Mouse (Mus musculus): ENCODE results near the gene Cdc42bpb. TPM values are rescaled to one million over a fixed set of nuclear protein-coding genes. Genes with fewer than 3 reads are reported as not detected.

Cdc42bpb gene
- polyA plus RNA-seq, 1 experiment from 2014 or later, result 40.0 TPM

DNA sequence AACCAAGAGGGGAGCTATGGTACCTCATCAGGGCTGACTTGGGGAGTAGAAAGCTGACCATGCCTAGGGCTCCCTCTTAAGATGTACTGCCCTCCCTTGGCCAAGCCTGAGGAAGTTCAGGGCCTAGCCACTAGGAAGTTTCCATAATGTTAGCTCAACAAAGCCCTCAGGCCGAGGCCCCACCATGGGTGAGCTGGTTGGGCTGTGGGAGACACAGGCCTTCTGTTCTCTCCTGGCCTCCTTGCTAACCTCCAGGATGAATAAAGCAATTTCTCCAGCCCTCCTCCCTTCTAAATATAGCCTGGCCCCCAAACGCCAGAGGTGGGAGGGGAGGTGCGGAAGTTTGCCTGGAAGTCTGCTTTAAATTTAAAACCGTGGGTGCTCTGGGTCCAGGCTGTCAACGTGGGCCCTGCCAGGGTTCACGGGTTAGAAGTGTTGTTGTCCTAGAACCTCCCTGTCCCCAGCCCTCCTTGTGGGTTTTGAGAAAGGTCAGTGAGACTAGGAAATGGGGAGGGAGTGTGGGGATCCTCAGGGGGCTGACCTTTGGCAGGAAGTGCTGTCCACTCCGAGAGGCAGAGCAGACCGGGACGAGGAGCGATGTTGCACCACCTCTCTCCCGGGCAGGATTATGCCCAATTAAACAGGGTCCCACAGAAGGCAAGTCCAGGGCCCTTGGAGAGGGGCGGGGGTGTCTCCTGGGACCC lies 35.2 kb upstream of the Cdc42bpb start:
- no peaks in the 10 kb centered on the region for H3K36me3 ChIP-seq
- peak overlapping the region; percentile 66 for H3K4me2 ChIP-seq
- no peaks in the 10 kb centered on the region for H3K9me3 ChIP-seq (replicated peaks)
- H3K27ac ChIP-seq, result peak overlapping the region; percentile 77
- peak overlapping the region; percentile 42 for H3K9ac ChIP-seq
- H3K4me3 ChIP-seq (replicated peaks), result peak overlapping the region; percentile 37
- peaks cover 12% of the 10 kb centered on the region for H3K27me3 ChIP-seq
- 14% methylated on average over 12 of the region's 12 CpGs for WGBS
- peak; percentile 31 for ATAC-seq (replicated peaks; ENCODE audit: low FRiP score)
- peaks cover 37% of the 10 kb centered on the region for H3K4me1 ChIP-seq

DNA sequence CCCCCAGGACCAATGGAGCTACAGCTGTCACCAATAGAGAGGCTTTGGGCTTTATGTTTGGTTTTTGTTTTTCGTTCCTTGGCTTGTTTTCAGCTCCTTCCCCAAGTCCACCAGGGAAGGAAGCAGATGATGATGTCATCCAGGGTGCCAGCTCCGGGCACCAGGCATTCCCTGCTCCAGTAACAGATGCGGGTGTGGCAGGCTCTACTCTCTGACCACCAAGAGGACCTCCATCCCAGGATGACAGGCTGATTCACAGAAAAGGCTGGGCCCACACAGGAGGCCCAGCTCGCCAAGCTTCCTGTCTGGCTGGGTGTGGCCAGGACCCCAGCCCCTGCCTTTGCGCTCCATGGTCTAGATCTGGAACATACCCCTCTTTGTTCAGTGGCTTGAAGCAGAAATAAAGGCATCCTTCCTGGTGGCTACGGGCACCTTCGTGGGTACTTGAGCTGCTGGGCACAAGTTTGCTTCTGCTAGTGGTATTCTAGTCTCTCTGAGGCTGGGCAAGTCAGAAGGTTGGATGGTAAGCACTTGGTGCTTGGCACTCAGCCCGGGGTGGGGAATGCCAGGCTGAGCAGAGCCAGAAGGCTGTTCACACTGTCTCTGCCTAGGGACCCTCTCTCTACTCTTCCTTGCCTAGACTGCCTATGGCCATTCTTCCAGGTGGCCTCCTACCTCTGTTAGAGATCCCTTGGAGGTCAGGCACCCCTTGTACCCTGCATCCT lies 34.3 kb upstream of the Cdc42bpb start:
- Histone ChIP-seq H3K4me3 (replicated peaks) (no peak overlapping the region), H3K4me1 (peaks cover 34% of the 10 kb centered on the region), H3K9ac (no peak overlapping the region), H3K9me3 (replicated peaks) (no peaks in the 10 kb centered on the region), H3K27me3 (peaks cover 22% of the 10 kb centered on the region), H3K27ac (peak overlapping the region; percentile 77; the same call in 1 of the 2 replicates), H3K36me3 (no peaks in the 10 kb centered on the region), H3K4me2 (no peak overlapping the region)
- 82% methylated on average over 8 of the region's 8 CpGs for WGBS
- no peak for ATAC-seq (replicated peaks; ENCODE audit: low FRiP score)

GRCm38 (mm10) chr12:111409583-111409982 lies 32.1 kb upstream of the Cdc42bpb start:
- Histone ChIP-seq H3K9ac (no peak overlapping the region), H3K27ac (no peak overlapping the region), H3K27me3 (peaks cover 31% of the 10 kb centered on the region), H3K4me3 (replicated peaks) (no peak overlapping the region), H3K9me3 (replicated peaks) (no peaks in the 10 kb centered on the region), H3K4me1 (peaks cover 32% of the 10 kb centered on the region), H3K4me2 (no peak overlapping the region), H3K36me3 (no peaks in the 10 kb centered on the region)
- WGBS, result 41% methylated on average over 5 of the region's 5 CpGs
- no peak for ATAC-seq (replicated peaks; ENCODE audit: low FRiP score)

GRCm38 (mm10) chr12:111406622-111407021 lies 29.1 kb upstream of the Cdc42bpb start, which contains the start of gene Lbhd2:
TSS of gene Lbhd2 (plus strand) at chr12:111406809.
- H3K27ac ChIP-seq, result no peak within 1 kb of the TSS
- peaks cover 40% of the 10 kb centered on the region for H3K27me3 ChIP-seq
- ATAC-seq (replicated peaks; ENCODE audit: low FRiP score), result no peak; the same call in 1 of the 2 replicates
- peak within 1 kb of the TSS; percentile 21; the same call in 1 of the 2 replicates for H3K9ac ChIP-seq
- H3K9me3 ChIP-seq (replicated peaks), result no peaks in the 10 kb centered on the region
- H3K4me1 ChIP-seq, result peaks cover 15% of the 10 kb centered on the region
- peak within 1 kb of the TSS; percentile 35 for H3K4me3 ChIP-seq (replicated peaks)
- H3K36me3 ChIP-seq, result no peaks in the 10 kb centered on the region
- H3K4me2 ChIP-seq, result peak within 1 kb of the TSS; percentile 65
- WGBS, result 2% methylated on average over 24 of the region's 24 CpGs

DNA sequence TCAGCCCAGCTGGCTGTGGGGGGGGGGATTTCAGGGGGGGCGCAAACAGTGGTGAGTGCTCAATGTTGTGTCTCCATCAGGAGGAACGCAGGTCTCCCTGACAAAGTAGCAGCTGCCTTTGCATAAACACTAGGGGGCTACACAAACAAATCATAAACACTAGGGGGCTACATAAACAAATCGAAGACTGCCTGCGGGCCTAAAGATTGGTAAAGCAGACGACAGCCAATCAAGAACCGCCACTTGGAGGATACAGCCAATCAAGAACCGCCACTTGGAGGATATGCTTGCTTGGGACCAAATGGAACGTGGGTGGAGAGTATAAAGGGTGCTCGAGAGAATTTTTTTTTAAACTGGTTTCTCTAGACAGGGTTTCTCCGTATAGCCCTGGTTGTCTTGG lies 27.4 kb upstream of the Cdc42bpb start:
- peaks cover 16% of the 10 kb centered on the region for H3K4me1 ChIP-seq
- no peak overlapping the region for H3K4me2 ChIP-seq
- H3K9ac ChIP-seq, result no peak overlapping the region
- no peaks in the 10 kb centered on the region for H3K9me3 ChIP-seq (replicated peaks)
- H3K36me3 ChIP-seq, result no peaks in the 10 kb centered on the region
- WGBS, result 59% methylated on average over 10 of the region's 10 CpGs
- H3K27me3 ChIP-seq, result peaks cover 37% of the 10 kb centered on the region
- H3K4me3 ChIP-seq (replicated peaks), result no peak overlapping the region
- H3K27ac ChIP-seq, result no peak overlapping the region
- no peak for ATAC-seq (replicated peaks; ENCODE audit: low FRiP score)

DNA sequence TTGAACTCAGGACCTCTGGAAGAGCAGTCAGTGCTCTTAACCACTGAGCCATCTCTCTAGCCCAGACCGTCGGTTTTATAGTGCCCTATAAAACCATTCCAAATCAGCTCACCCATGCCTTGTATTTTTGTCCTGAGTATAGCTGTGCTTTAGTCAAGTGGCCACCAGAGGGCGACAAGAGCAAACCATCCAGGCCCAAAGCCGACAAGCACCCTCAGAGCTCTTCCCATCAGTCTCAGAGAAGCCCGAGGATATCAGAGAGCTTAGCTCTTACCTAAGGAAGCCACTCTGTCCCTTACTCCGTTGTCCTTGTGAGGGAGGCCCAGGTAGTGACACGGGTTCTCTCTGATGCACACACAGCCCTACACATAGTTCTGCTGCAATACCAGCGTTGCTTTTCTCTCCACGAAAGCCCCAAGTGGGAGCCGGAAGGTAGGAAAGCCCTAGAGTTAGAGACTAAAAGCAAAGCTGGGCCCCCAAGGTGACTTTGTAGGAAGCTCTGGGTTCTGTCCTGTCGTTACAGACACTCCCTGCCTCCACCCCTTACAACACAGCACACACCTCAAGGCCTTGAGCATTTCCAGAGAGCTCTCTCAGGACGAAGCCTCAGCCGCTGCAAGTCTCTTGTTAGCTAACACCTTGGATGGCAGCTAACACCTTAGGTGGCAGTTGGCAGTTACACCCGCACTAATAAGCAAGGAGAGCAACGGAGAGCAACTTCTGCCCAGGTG lies 24.1 kb upstream of the Cdc42bpb start:
- no peak overlapping the region for H3K27ac ChIP-seq
- peak; percentile 66 for ATAC-seq (replicated peaks; ENCODE audit: low FRiP score)
- H3K27me3 ChIP-seq, result peaks cover 18% of the 10 kb centered on the region
- peak overlapping the region; percentile 25; the same call in 1 of the 2 replicates for H3K4me2 ChIP-seq
- no peak overlapping the region for H3K4me3 ChIP-seq (replicated peaks)
- WGBS, result 15% methylated on average over 15 of the region's 15 CpGs
- H3K9me3 ChIP-seq (replicated peaks), result no peaks in the 10 kb centered on the region
- H3K9ac ChIP-seq, result no peak overlapping the region
- peaks cover 8% of the 10 kb centered on the region for H3K4me1 ChIP-seq
- no peaks in the 10 kb centered on the region for H3K36me3 ChIP-seq

GRCm38 (mm10) chr12:111396997-111397396 lies 19.5 kb upstream of the Cdc42bpb start:
- peaks cover 5% of the 10 kb centered on the region; the same call in 1 of the 2 replicates for H3K27me3 ChIP-seq
- H3K36me3 ChIP-seq, result no peaks in the 10 kb centered on the region
- no peak overlapping the region for H3K27ac ChIP-seq
- H3K9me3 ChIP-seq (replicated peaks), result no peaks in the 10 kb centered on the region
- ATAC-seq (replicated peaks; ENCODE audit: low FRiP score), result no peak
- H3K9ac ChIP-seq, result no peak overlapping the region
- no peak overlapping the region for H3K4me3 ChIP-seq (replicated peaks)
- no peak overlapping the region for H3K4me2 ChIP-seq
- 65% methylated on average over 5 of the region's 5 CpGs for WGBS
- H3K4me1 ChIP-seq, result peaks cover 5% of the 10 kb centered on the region

DNA sequence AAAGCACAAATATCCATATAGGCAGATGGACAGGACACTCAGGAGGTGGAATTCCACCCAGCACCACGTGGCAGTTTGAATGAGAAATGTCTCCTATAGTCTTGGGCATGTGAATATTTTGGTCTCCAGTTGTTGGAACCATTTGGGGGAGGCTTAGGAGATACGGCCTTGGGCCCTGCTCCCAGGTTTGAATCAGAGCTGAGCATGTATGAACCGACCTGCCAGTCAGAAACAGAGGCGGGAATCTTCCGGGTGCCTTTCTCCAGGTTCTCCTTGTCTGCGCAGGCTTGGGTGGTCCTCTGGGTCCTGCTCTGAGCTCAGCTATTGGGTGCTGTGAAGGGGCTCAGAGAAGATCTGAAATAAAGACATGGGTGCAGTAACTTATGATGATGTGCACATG lies 16.5 kb upstream of the Cdc42bpb start:
- ATAC-seq (replicated peaks; ENCODE audit: low FRiP score), result no peak

DNA sequence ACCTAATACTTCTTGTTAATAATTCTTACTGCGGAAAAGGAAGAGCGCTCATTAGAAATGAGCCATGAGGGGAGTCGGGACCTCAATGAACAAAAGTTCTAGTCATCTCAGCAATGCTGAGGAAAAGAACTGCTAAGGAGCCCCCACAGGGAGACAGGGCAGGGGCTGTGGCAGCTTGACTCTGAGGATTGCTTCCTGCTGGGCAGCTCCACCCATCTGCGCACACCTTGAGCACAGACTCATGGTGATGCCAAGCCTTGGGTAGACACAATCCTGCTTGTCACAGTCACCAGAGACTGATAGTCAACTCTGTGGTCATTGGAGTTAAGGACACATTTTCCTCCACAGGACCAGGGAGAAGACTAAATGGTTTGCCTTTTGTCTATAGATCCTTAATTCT lies 9.6 kb upstream of the Cdc42bpb start:
- WGBS, result 72% methylated on average over 4 of the region's 4 CpGs
- no peaks in the 10 kb centered on the region for H3K27me3 ChIP-seq
- H3K4me1 ChIP-seq, result peaks cover 17% of the 10 kb centered on the region
- no peaks in the 10 kb centered on the region for H3K36me3 ChIP-seq
- H3K27ac ChIP-seq, result peak overlapping the region; percentile 78
- H3K4me3 ChIP-seq (replicated peaks), result no peak overlapping the region
- H3K4me2 ChIP-seq, result no peak overlapping the region
- H3K9ac ChIP-seq, result no peak overlapping the region
- ATAC-seq (replicated peaks; ENCODE audit: low FRiP score), result peak; percentile 46
- H3K9me3 ChIP-seq (replicated peaks), result no peaks in the 10 kb centered on the region

More for the DNA sequence above, 16.5 kb upstream of the Cdc42bpb start:
- no peak overlapping the region for H3K9ac ChIP-seq
- no peaks in the 10 kb centered on the region for H3K4me1 ChIP-seq
- no peak overlapping the region for H3K4me3 ChIP-seq (replicated peaks)
- no peaks in the 10 kb centered on the region for H3K9me3 ChIP-seq (replicated peaks)
- WGBS, result 90% methylated on average over 6 of the region's 6 CpGs
- no peaks in the 10 kb centered on the region for H3K27me3 ChIP-seq
- no peak overlapping the region for H3K27ac ChIP-seq
- H3K4me2 ChIP-seq, result no peak overlapping the region
- no peaks in the 10 kb centered on the region for H3K36me3 ChIP-seq

DNA sequence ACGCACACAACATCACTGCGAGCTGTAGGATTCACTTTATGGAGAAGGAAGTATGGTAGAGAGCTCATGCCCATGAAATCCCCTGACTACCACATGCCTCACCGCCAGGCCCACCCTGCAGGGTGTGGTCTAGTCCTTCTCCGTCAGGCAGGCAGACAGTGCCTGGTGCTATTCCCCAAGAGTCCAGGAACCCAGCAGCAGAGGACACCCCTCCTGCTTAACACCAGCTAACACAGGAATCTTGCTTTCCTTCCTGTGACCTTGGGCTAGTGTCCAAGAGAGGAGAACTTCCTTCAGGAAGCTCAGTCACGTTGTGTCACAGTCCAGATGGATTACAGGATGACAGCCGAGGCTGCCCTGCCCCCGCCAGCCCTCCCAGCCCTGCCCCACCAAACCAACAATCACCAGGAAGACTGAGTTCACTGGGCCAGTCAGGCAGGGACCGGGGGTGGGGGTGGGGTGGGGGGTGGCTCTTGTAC lies 9.2 kb upstream of the Cdc42bpb start:
- 0 out of 2 replicates have a peak overlapping the region, but pooled peaks have one; percentile 8 for H3K4me2 ChIP-seq
- H3K27me3 ChIP-seq, result no peaks in the 10 kb centered on the region
- ATAC-seq (replicated peaks; ENCODE audit: low FRiP score), result peak; percentile 84
- no peaks in the 10 kb centered on the region for H3K9me3 ChIP-seq (replicated peaks)
- no peaks in the 10 kb centered on the region for H3K36me3 ChIP-seq
- no peak overlapping the region for H3K9ac ChIP-seq
- H3K27ac ChIP-seq, result peak overlapping the region; percentile 78
- no peak overlapping the region for H3K4me3 ChIP-seq (replicated peaks)
- WGBS, result 43% methylated on average over 8 of the region's 8 CpGs
- H3K4me1 ChIP-seq, result peaks cover 20% of the 10 kb centered on the region

GRCm38 (mm10) chr12:111385883-111386641 lies 8.5 kb upstream of the Cdc42bpb start:
- 86% methylated on average over 13 of the region's 13 CpGs for WGBS

More at GRCm38 (mm10) chr12:111385883-111386641, 8.5 kb upstream of the Cdc42bpb start:
- Histone ChIP-seq H3K27me3 (no peaks in the 10 kb centered on the region), H3K4me3 (replicated peaks) (no peak overlapping the region), H3K4me2 (no peak overlapping the region), H3K36me3 (no peaks in the 10 kb centered on the region), H3K4me1 (peaks cover 25% of the 10 kb centered on the region), H3K27ac (peak overlapping the region; percentile 78), H3K9ac (no peak overlapping the region), H3K9me3 (replicated peaks) (no peaks in the 10 kb centered on the region)
- ATAC-seq (replicated peaks; ENCODE audit: low FRiP score), result peak; percentile 50
